Mouse (Mus musculus) CD4-positive, CD25-positive, alpha-beta regulatory T cell, adult 2 months (primary cell): ENCODE data around the gene Clec4a1.

Source experiments
- DNase-seq: peaks from one replicate; pipeline ENCODE4 v3.0.0-alpha.2; 2012; ENCODE audit warnings: low read depth, low spot score

The Clec4a1 gene

GRCm38 (mm10) chr6:122921451-122921850 is at the start of gene Clec4a1:
Gene Clec4a1 (plus strand): TSS chr6:122921848.
- no peak for DNase-seq

GRCm38 (mm10) chr6:122872800-122873199 is 48.8 kb upstream of the Clec4a1 start:
- peak; percentile 57 for DNase-seq

GRCm38 (mm10) chr6:122873871-122874719 is 47.6 kb upstream of the Clec4a1 start, which contains the start of gene Necap1:
Gene Necap1 (plus strand): TSS chr6:122874474.
- peak; percentile 98 for DNase-seq

DNA sequence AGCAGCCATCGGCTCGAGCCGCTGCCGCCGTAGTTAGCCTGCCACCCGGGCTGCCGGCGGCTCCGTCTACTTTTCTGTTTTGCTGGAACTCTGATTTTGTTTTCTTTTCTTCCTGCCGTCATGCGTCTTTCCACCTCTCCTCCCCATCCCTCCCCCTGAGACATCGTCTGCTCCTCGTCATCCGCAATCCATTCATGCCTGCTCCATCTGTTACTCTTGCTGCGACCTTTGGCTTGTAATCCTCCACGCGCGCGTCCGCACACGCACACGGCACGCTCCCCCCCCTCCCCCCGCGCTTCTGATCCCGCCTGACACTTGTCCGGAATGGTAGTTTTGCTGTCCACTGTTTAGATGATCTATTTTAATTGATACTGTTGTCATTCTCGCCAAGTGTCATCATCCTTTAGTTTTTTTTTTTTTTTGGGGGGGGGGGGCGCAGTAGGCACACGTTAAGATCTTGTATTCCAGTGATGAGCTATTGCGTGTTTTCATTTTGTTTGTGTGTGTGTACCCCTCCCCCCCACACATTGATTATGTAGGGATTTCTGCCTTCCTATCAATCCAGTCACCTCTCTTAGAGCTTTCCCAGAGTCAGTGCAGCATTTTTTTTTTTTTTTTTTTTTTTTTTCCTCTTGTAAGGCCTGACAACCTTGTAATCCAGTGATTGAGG is 46.8 kb upstream of the Clec4a1 start:
- peak; percentile 69 for DNase-seq

GRCm38 (mm10) chr6:122879141-122879735 is 42.4 kb upstream of the Clec4a1 start:
- no peak for DNase-seq

GRCm38 (mm10) chr6:122879781-122880505 is 41.7 kb upstream of the Clec4a1 start:
- DNase-seq, result no peak

GRCm38 (mm10) chr6:122881287-122881686 is 40.4 kb upstream of the Clec4a1 start:
- DNase-seq, result no peak

GRCm38 (mm10) chr6:122883603-122884002 is 38.0 kb upstream of the Clec4a1 start:
- no peak for DNase-seq

- DNase-seq, result no peak
Observed at GRCm38 (mm10) chr6:122889599-122889998, 32.0 kb upstream of the Clec4a1 start.

DNA sequence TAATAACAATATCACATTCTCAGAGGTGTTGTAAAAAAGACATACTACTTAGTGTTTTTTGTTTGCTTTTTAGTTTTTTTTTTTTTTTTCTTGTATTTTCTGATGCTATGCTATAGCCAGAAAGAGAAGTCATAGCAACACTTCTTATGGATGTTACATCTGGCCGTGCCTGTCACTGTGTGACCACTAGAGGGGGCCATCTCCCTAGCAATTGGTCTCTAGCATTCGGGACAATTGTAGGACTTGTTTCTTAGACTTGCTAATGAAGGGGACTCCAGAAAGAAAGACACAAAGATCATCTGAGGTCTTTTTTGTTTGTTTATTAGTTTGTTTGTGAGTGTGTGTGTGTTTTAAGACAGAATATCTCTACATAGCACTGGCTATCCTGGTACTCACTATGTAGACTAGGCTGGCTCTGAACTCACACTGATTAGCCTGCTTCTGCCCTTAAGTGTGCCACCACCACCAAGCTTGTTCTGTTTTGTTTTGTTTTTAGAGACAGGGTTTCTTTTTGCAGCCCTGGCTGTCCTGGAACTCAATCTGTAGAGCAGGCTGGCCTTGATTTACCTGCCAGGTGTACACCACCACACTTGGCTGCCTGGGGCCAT is 29.1 kb upstream of the Clec4a1 start:
- peak; percentile 73 for DNase-seq

DNA sequence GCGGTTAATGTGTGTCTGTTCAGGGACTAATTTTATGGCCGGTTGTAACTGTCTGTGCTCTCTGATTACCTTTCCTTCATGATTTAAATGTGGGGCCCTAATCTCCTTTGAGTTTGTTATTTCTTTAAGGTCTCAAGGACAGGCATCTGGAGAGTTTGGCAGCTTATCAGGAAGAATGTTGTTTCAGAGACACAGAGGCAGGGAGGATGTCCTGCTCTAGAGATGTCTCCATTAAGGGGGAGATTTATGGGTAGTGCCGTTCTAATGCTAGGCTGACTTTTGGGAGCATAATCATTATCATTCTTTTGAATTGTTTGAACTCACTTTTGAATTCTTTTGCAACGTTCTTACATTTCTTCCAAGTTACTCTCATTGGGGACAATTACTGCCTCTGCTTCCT is 1.7 kb upstream of the Clec4a1 start:
- no peak for DNase-seq

DNA sequence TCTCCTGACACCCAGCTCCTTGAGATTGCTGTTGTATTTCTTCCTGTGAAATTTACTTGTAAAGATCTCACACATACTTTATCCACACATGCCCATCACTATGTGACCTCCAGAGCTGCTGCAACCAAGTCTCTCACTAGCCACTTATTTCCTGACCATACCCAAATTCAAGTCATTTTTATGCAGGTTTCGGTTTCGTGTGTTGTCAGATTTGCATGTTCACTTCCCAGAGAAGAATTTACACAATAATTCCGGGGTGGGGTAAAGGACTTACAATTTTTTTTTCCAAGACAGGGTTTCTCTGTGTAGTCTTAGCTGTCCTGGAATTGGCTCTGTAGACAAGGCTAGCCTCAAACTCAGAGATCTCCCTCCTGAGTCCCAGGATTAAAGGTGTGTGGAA is 13.2 kb downstream of the Clec4a1 start:
- DNase-seq, result no peak

DNA sequence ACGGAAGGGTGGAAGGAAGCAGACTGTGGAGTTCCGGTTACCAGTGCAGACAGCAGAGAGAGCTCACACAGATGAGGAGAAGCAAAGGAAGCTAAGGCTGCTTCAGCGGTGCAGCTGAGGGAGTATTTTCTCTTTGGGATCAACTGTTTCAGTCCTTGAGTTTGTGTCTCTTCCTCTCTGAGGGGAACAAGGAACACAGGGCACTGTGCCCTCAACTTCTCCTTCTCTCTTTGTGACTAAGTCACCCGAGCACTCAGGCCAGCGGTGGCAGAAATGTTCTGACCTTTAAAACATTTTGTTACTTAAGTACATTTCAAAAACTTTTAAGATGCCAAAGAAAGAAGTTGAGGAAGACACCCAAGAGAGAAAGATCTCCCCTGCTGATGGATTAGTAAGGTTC is 18.0 kb downstream of the Clec4a1 start:
- DNase-seq, result no peak

DNA sequence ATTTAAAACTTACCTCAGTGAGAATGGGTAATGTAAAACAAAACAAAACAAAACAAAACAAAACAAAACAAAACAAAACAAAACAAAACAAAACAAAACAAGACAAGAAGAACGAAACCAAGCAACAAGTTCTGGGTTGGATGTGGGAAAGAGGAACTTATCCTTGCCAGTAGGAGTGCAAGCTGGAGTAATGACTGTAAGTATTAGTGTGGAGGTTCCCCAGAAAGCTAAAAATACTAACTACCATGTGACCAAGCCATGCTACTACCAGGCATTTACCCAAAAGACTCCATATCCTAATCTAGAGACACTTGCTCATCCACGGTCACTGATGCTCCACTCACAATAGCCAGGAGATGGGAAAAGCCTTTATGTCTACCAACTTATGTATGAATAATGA is 25.1 kb downstream of the Clec4a1 start:
- DNase-seq, result no peak

DNA sequence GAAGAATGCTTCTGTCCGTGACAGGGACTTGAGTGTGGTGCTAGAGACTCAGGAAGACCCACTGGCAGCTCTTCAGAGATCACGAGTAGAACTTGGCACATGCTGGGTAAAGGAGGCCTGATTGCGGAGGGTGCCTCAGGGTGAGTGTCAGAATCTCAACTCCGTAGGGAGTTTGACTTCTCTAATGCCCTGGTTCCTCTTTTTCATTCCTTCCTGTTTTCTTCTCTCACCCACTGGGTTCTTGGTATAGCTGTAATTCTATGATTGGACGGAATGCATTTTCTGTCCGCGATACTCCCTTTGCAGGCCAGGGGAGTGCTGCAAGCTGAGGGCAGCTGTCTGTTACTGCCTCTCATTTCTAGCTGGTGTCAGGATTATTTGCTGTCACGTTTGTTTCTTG is 30.8 kb downstream of the Clec4a1 start, which contains the start of gene Clec4a3:
Gene Clec4a3, plus strand, starts transcription at position 115 of the 400 bp plus-strand sequence.
- DNase-seq, result no peak

GRCm38 (mm10) chr6:122964562-122964961 is 42.9 kb downstream of the Clec4a1 start:
- no peak for DNase-seq

DNA sequence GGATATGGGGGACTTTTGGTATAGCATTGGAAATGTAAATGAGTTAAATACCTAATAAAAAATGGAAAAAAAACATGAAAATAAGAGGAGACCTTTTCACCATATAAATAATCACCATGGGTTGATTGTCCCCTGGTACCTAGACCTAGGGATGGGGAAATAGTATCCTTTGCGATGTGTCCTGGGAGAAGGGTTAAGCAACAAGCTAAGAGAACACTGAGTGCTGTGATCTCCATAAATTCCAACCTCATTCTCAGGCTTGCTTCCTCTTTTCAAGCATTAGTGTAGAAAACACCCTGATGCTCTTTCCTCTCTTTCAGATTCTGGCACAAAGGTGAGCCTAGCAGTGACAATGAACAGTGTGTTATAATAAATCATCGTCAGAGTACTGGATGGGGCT is 47.4 kb downstream of the Clec4a1 start:
- no peak for DNase-seq
